Mouse (Mus musculus) neutrophil, adult 5-6 weeks (primary cell): ENCODE data around the gene Usp5. TPM values are rescaled to one million over a fixed set of nuclear protein-coding genes. Genes with fewer than 3 reads are reported as not detected.

ENCODE experiments used
- ATAC-seq: fragments of 151-379, 151-347 bp; 2 replicates; pipeline ENCODE4 v1.8.0; 2017; ENCODE audit warnings: mild to moderate bottlenecking, moderate TSS enrichment; ENCODE audit not compliant: insufficient number of reproducible peaks, poor library complexity, low FRiP score, severe bottlenecking; ENCODE audit errors: extremely low read depth
- total RNA-seq: library from RNA; stranded (forward); fragments of 200-1000 nt; gene quantifications from 2 replicates; pipeline ENCODE4 v1.2.3, GENCODE M21; 2017

The Usp5 gene
- total RNA-seq, 1 experiment from 2014 or later: 35.1 TPM

GRCm38 (mm10) chr6:124796200-124796599 lies 33.1 kb downstream of the Usp5 start:
- no peak for ATAC-seq

GRCm38 (mm10) chr6:124795781-124796180 lies 33.5 kb downstream of the Usp5 start:
- no peak for ATAC-seq

- no peak for ATAC-seq
Measured at GRCm38 (mm10) chr6:124791911-124792310, 37.4 kb downstream of the Usp5 start.

GRCm38 (mm10) chr6:124790121-124790520 lies 39.2 kb downstream of the Usp5 start:
- no peak for ATAC-seq

GRCm38 (mm10) chr6:124789519-124789918 lies 39.8 kb downstream of the Usp5 start:
- no peak for ATAC-seq

- no peak for ATAC-seq
Measured at GRCm38 (mm10) chr6:124787722-124788121, 41.6 kb downstream of the Usp5 start.

- no peak for ATAC-seq
Measured at GRCm38 (mm10) chr6:124786756-124787420, 42.4 kb downstream of the Usp5 start.

GRCm38 (mm10) chr6:124782436-124782835 lies 46.8 kb downstream of the Usp5 start:
- ATAC-seq: peak; percentile 49; the same call in 1 of the 2 replicates

- no peak for ATAC-seq
Measured at GRCm38 (mm10) chr6:124780917-124781316, 48.4 kb downstream of the Usp5 start.

- 0 out of 2 replicates have a peak, but pooled peaks have one; percentile 9 for ATAC-seq
Measured at GRCm38 (mm10) chr6:124779984-124780416, 49.3 kb downstream of the Usp5 start.

- peak; percentile 51 for ATAC-seq
Measured at GRCm38 (mm10) chr6:124779222-124779983, 49.9 kb downstream of the Usp5 start, which contains the start of gene Lrrc23. Gene Lrrc23 (minus strand): TSS chr6:124779727.

- ATAC-seq: no peak
Measured at GRCm38 (mm10) chr6:124770511-124770910, 58.8 kb downstream of the Usp5 start.

- no peak for ATAC-seq
Measured at GRCm38 (mm10) chr6:124770013-124770412, 59.3 kb downstream of the Usp5 start.

- ATAC-seq: peak; percentile 18
Measured at GRCm38 (mm10) chr6:124769101-124769765, 60.1 kb downstream of the Usp5 start, which contains the start of gene Eno2. Gene Eno2 (minus strand): TSS chr6:124769673.

- no peak for ATAC-seq
Measured at GRCm38 (mm10) chr6:124768704-124769044, 60.6 kb downstream of the Usp5 start.

GRCm38 (mm10) chr6:124767920-124768703 lies 61.2 kb downstream of the Usp5 start:
- no peak for ATAC-seq

GRCm38 (mm10) chr6:124767536-124767919 lies 61.8 kb downstream of the Usp5 start:
- no peak for ATAC-seq

GRCm38 (mm10) chr6:124765951-124766350 lies 63.3 kb downstream of the Usp5 start:
- ATAC-seq: no peak
